Mouse (Mus musculus) MEL (cell line): ENCODE measurements around the gene Ephx4. TPM values are rescaled to one million over a fixed set of nuclear protein-coding genes. Genes with fewer than 3 reads are reported as not detected.

Source experiments
- DNase-seq: peaks from one replicate; pipeline ENCODE4 v3.0.0; 2011; ENCODE audit warnings: low read depth, low spot score
- H3K27ac ChIP-seq: 2 replicates; pipeline ENCODE4 v1.5.1; 2012; ENCODE audit warnings: low read depth, mild to moderate bottlenecking, control low read depth, low read length, moderate library complexity; ENCODE audit not compliant: control insufficient read depth
- H3K27me3 ChIP-seq, 2 experiments: fragments of 150-350 bp in 1 of 2; sonication (generic) in 1 of 2; 2 replicates each; pipeline ENCODE4 v1.6.1; 2012; ENCODE audit warnings: low read length in 2 of 2, mild to moderate bottlenecking in 2 of 2, improper control_type of control experiment in 1 of 2, moderate library complexity in 1 of 2; ENCODE audit not compliant: insufficient read depth in 2 of 2, control insufficient read depth in 1 of 2
- H3K36me3 ChIP-seq, 2 experiments: 2 replicates each; pipeline ENCODE4 v1.6.1; 2012 to 2014; ENCODE audit warnings: low read length in 2 of 2, improper control_type of control experiment in 1 of 2, inconsistent platforms in 1 of 2, mild to moderate bottlenecking in 1 of 2; ENCODE audit not compliant: insufficient read depth in 2 of 2, control insufficient read depth in 1 of 2
- H3K4me1 ChIP-seq, 2 experiments: fragments of 150-350 bp in 1 of 2; sonication (generic) in 1 of 2; 2 replicates each; pipeline ENCODE4 v1.6.1; 2012; ENCODE audit warnings: low read length in 2 of 2, improper control_type of control experiment in 1 of 2, mild to moderate bottlenecking in 1 of 2; ENCODE audit not compliant: insufficient read depth in 2 of 2, control insufficient read depth in 1 of 2
- H3K4me3 ChIP-seq, 2 experiments: fragments of 150-350 bp in 1 of 2; sonication (generic) in 1 of 2; 2 replicates each; pipeline ENCODE4 v1.5.1; 2012; ENCODE audit warnings: low read depth in 2 of 2, low read length in 2 of 2, mild to moderate bottlenecking in 2 of 2, moderate library complexity in 2 of 2, control low read depth in 1 of 2, improper control_type of control experiment in 1 of 2; ENCODE audit not compliant: control insufficient read depth in 1 of 2, insufficient read depth in 1 of 2
- H3K79me2 ChIP-seq: 2 replicates; pipeline ENCODE4 v1.6.1; 2012; ENCODE audit warnings: mild to moderate bottlenecking, low read length, moderate library complexity; ENCODE audit not compliant: control insufficient read depth, poor library complexity, insufficient read depth
- H3K9ac ChIP-seq: 2 replicates; pipeline ENCODE4 v1.6.1; 2012; ENCODE audit warnings: low read depth, mild to moderate bottlenecking, control low read depth, low read length, moderate library complexity; ENCODE audit not compliant: control insufficient read depth, poor library complexity, severe bottlenecking
- H3K9me3 ChIP-seq: fragments of 150-350 bp; sonication (generic); replicated peaks from 2 replicates; pipeline ENCODE4 v1.6.1; 2012; ENCODE audit warnings: mild to moderate bottlenecking, low read length, improper control_type of control experiment, moderate library complexity; ENCODE audit not compliant: insufficient read depth
- ELF1 ChIP-seq: IDR thresholded peaks from 2 replicates; pipeline ENCODE4 v1.6.1; 2014; ENCODE audit warnings: low read depth, mild to moderate bottlenecking, inconsistent platforms, low read length, improper control_type of control experiment, moderate library complexity
- ETS1 ChIP-seq: IDR thresholded peaks from 2 replicates; pipeline ENCODE4 v1.6.1; 2012; ENCODE audit warnings: low read depth, mild to moderate bottlenecking, inconsistent platforms, low read length, improper control_type of control experiment, moderate library complexity
- GATA1 ChIP-seq: IDR thresholded peaks from 2 replicates; pipeline ENCODE4 v1.6.1; 2011; ENCODE audit warnings: low read depth, low read length, improper control_type of control experiment
- HCFC1 ChIP-seq: IDR thresholded peaks from 2 replicates; pipeline ENCODE4 v1.6.1; 2012; ENCODE audit warnings: low read depth, mild to moderate bottlenecking, inconsistent platforms, low read length, improper control_type of control experiment, moderate library complexity
- KAT2A ChIP-seq: conservative IDR thresholded peaks from 2 replicates; pipeline ENCODE4 v1.6.1; 2012; ENCODE audit warnings: low read depth, low read length, improper control_type of control experiment, inconsistent platforms
- MAFK ChIP-seq: IDR thresholded peaks from 2 replicates; pipeline ENCODE4 v1.6.1; 2011; ENCODE audit warnings: low read depth, mild to moderate bottlenecking, low read length, improper control_type of control experiment, borderline replicate concordance
- MAZ ChIP-seq: IDR thresholded peaks from 2 replicates; pipeline ENCODE4 v1.6.1; 2012; ENCODE audit warnings: low read depth, mild to moderate bottlenecking, inconsistent platforms, low read length, improper control_type of control experiment
- MYB ChIP-seq: IDR thresholded peaks from 2 replicates; pipeline ENCODE4 v1.6.1; 2011; ENCODE audit warnings: mild to moderate bottlenecking, low read depth, low read length, improper control_type of control experiment
- NRF1 ChIP-seq: IDR thresholded peaks from 2 replicates; pipeline ENCODE4 v1.6.1; 2014; ENCODE audit warnings: low read depth, mild to moderate bottlenecking, inconsistent platforms, low read length, improper control_type of control experiment, moderate library complexity; ENCODE audit not compliant: poor library complexity, insufficient read depth, severe bottlenecking
- POLR2A ChIP-seq, 2 experiments: IDR thresholded peaks; 2 replicates each; pipeline ENCODE4 v1.6.1; 2011 to 2012; ENCODE audit warnings: low read length in 2 of 2, mild to moderate bottlenecking in 2 of 2, control low read depth in 1 of 2, improper control_type of control experiment in 1 of 2, low read depth in 1 of 2, moderate library complexity in 1 of 2; ENCODE audit not compliant: control insufficient read depth in 1 of 2, insufficient read depth in 1 of 2, poor library complexity in 1 of 2
- POLR2AphosphoS5 ChIP-seq: IDR thresholded peaks from 2 replicates; pipeline ENCODE4 v1.6.1; 2012; ENCODE audit warnings: low read depth, borderline replicate concordance, mild to moderate bottlenecking, inconsistent platforms, low read length, moderate library complexity, mixed read lengths
- RAD21 ChIP-seq: IDR thresholded peaks from 2 replicates; pipeline ENCODE4 v1.6.1; 2011; ENCODE audit warnings: mild to moderate bottlenecking, low read depth, low read length, improper control_type of control experiment
- TBP ChIP-seq: IDR thresholded peaks from 2 replicates; pipeline ENCODE4 v1.8.0; 2011; ENCODE audit warnings: low read depth, low read length, improper control_type of control experiment
- ZC3H11A ChIP-seq: IDR thresholded peaks from 2 replicates; pipeline ENCODE4 v1.6.1; 2012; ENCODE audit warnings: low read depth, mild to moderate bottlenecking, inconsistent platforms, low read length, improper control_type of control experiment
- ZKSCAN1 ChIP-seq: IDR thresholded peaks from 2 replicates; pipeline ENCODE4 v1.6.1; 2012; ENCODE audit warnings: low read depth, mild to moderate bottlenecking, inconsistent platforms, low read length, improper control_type of control experiment, moderate library complexity
- ZMIZ1 ChIP-seq: IDR thresholded peaks from 2 replicates; pipeline ENCODE4 v1.6.1; 2012; ENCODE audit warnings: low read depth, mild to moderate bottlenecking, inconsistent platforms, low read length, improper control_type of control experiment, moderate library complexity
- ZNF384 ChIP-seq: IDR thresholded peaks from 2 replicates; pipeline ENCODE4 v1.6.1; 2012; ENCODE audit warnings: low read depth, mild to moderate bottlenecking, inconsistent platforms, low read length, improper control_type of control experiment
- polyA plus RNA-seq, 2 experiments: library from polyadenylated mRNA; stranded (reverse) in 1 of 2; unstranded in 1 of 2; fragments of >175 nt in 1 of 2; fragments of >200 nt in 1 of 2; gene quantifications; 2 replicates each; pipeline versions ENCODE4 v1.2.1 to v1.2.4; 2012; ENCODE audit warnings: low replicate concordance in 2 of 2, low read depth in 1 of 2; ENCODE audit not compliant: insufficient read length in 2 of 2, insufficient read depth in 1 of 2, missing spikeins in 1 of 2
- total RNA-seq: library from RNA; depleted of rRNA; stranded (reverse); fragments of 300-350 nt; gene quantifications from 2 replicates; pipeline ENCODE4 v1.2.3, GENCODE M21; 2012

The Ephx4 gene
- total and polyA plus RNA-seq, 3 experiments: 0.39 to 1.4 TPM; not detected in 1

- H3K9me3 ChIP-seq: no peaks in the 10 kb centered on the region
- H3K4me1 ChIP-seq: peaks cover 0 to 2% of the 10 kb centered on the region in 2 experiments; a peak in 2 of 4 replicates
- H3K4me3 ChIP-seq: no peak overlapping the region
- H3K27me3 ChIP-seq: no peaks in the 10 kb centered on the region
- H3K79me2 ChIP-seq: no peaks in the 10 kb centered on the region
- no peak overlapping the region for H3K9ac ChIP-seq
- no peak overlapping the region for H3K27ac ChIP-seq
- no peak for TF ChIP-seq POLR2AphosphoS5
- TF ChIP-seq ZC3H11A: no peak
- no peak for TF ChIP-seq MAZ
- TF ChIP-seq MYB: no peak
- no peak for TF ChIP-seq ZNF384
- TF ChIP-seq KAT2A: no peak
- TF ChIP-seq GATA1: no peak
- no peak for TF ChIP-seq HCFC1
- TF ChIP-seq ZMIZ1: no peak
- TF ChIP-seq ELF1: no peak
- TF ChIP-seq ETS1: no peak
- TF ChIP-seq ZKSCAN1: no peak
- TF ChIP-seq MAFK: no peak
- TF ChIP-seq RAD21: no peak
- no peaks in the 10 kb centered on the region for H3K36me3 ChIP-seq
- no peak for DNase-seq
These were observed 41.7 kb downstream of the Ephx4 start for GRCm38 (mm10) chr5:107444251-107444650.

DNA sequence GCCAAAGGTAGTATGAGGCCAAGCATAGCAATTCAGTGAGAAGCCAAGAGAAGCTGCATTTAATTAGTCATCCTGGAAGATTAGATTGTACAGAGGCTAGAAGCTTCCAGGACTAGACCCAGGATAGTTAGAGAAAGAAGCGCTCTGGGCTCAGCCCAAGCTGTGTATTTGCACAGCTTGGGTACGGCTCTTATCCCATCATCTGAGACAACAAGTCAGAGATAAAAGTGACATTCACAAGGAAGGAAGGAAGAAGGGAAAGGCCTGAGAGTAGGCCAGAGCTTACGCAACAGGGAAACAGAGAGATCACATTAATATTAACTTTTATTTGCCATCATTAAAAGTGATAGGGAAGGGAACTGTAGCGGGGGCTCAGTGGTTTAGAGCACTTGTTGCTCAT is 45.4 kb downstream of the Ephx4 start:
- H3K4me1 ChIP-seq: peaks cover 0 to 2% of the 10 kb centered on the region in 2 experiments; a peak in 1 of 4 replicates
- H3K4me3 ChIP-seq: no peak overlapping the region
- no peaks in the 10 kb centered on the region for H3K36me3 ChIP-seq
- no peak for DNase-seq
- H3K27ac ChIP-seq: no peak overlapping the region
- no peak overlapping the region for H3K9ac ChIP-seq
- TF ChIP-seq NRF1 (no peak), POLR2A (IDR thresholded peaks at IDR 0.05; ENCODE audit: control insufficient read depth in 1 of 2, insufficient read depth in 1 of 2, low read depth in 1 of 2, low read length in 2 of 2, poor library complexity in 1 of 2) (no peak), TBP (0 out of 2 replicates have a peak, but pooled peaks have one; percentile 31), ELF1 (no peak)
- H3K27me3 ChIP-seq: no peaks in the 10 kb centered on the region
- H3K9me3 ChIP-seq: no peaks in the 10 kb centered on the region
- no peaks in the 10 kb centered on the region for H3K79me2 ChIP-seq
